Comparison of ENCODE assay signal across 16 mouse cellular contexts in genomic region chr1:91031547-91031946, GRCm38 (mm10). TPM values are rescaled to one million over a fixed set of nuclear protein-coding genes. Genes with fewer than 3 reads are reported as not detected.
A peak's percentile ranks its signal among the peaks of the same experiment; 100 is the strongest.
DNase-seq lines count a peak whose midpoint lies in the region; ATAC-seq and TF ChIP-seq lines count a peak whose summit lies in the region.
"Had no signal": no experiment of that assay in that cellular context is flagged by ENCODE, and none has a peak within 500 bp of the region (broad histone marks: within the 10 kb centered on the region; RNA-seq: fewer than 3 reads in every experiment).

No protein-coding gene starts in this region.

- H3K9me3 ChIP-seq in heart, embryonic 15.5 days (replicated peaks), result no peaks in the 10 kb centered on the region
- no peaks in the 10 kb centered on the region for H3K9me3 ChIP-seq in stomach, postnatal 0 days (ENCODE audit: control insufficient read depth, low read length)
- H3K9me3 ChIP-seq: liver, embryonic 13.5 days; midbrain, embryonic 15.5 days had no signal

- H3K27me3 ChIP-seq in heart, embryonic 15.5 days, result no peaks in the 10 kb centered on the region
- H3K27me3 ChIP-seq in stomach, postnatal 0 days (ENCODE audit: control insufficient read depth, insufficient read depth, low read length), result no peaks in the 10 kb centered on the region
- H3K27me3 ChIP-seq: liver, embryonic 13.5 days; midbrain, embryonic 15.5 days had no signal

- ATAC-seq in heart, embryonic 15.5 days (replicated peaks; ENCODE audit: insufficient number of reproducible peaks, insufficient read depth, low FRiP score, low read depth), result no peak
- peak; percentile 45; the same call in 1 of the 2 replicates for ATAC-seq in stomach, postnatal 0 days (ENCODE audit: low FRiP score, low TSS enrichment)
- ATAC-seq: CD4-positive, CD25-positive, alpha-beta regulatory T cell, adult 4 months; forebrain, embryonic 16.5 days; inflammation-experienced regulatory T-cells, adult 6 months; midbrain, embryonic 15.5 days had no signal

- peak; percentile 59 for DNase-seq in kidney, postnatal 14 days
- DNase-seq in kidney, adult 8-10 months, result no peak
- DNase-seq in urinary bladder, postnatal 14 days (ENCODE audit: low spot score), result peak; percentile 29
- no peak for DNase-seq in urinary bladder, adult 2 months (ENCODE audit: low spot score)
- DNase-seq in stomach, postnatal 0 days (ENCODE audit: low spot score), result no peak
- DNase-seq in left cerebral cortex, postnatal 4 days, result no peak
- DNase-seq in ovary, adult 18-20 months (ENCODE audit: low spot score), result no peak
- DNase-seq: adrenal gland, adult 2 months; cerebellum, adult 18-20 months; liver, embryonic 13.5 days; thymus, postnatal 14 days had no signal

- H3K9ac ChIP-seq in heart, embryonic 15.5 days, result 0 out of 2 replicates have a peak overlapping the region, but pooled peaks have one; percentile 26
- H3K9ac ChIP-seq in stomach, postnatal 0 days (ENCODE audit: low read length), result no peak overlapping the region
- H3K9ac ChIP-seq: liver, embryonic 13.5 days; midbrain, embryonic 15.5 days had no signal

- peak overlapping the region; percentile 86 for H3K27ac ChIP-seq in heart, embryonic 15.5 days
- no peak overlapping the region for H3K27ac ChIP-seq in stomach, postnatal 0 days (replicated peaks)
- H3K27ac ChIP-seq: liver, embryonic 13.5 days; midbrain, embryonic 15.5 days had no signal

- TF ChIP-seq CTCF in stomach, postnatal 0 days (IDR thresholded peaks at IDR 0.05; ENCODE audit: low read depth), result no peak

- intact Hi-C loops in left cerebral cortex, postnatal 4 days (cut with DNase I), result no loop called here

- TF ChIP-seq EP300 in stomach, postnatal 0 days (optimal IDR thresholded peaks at IDR 0.05), result no peak

- WGBS in heart, embryonic 15.5 days, result 60% methylated on average over 4 of the region's 4 CpGs
- 59% methylated on average over 4 of the region's 4 CpGs for WGBS in stomach, postnatal 0 days

- H3K4me3 ChIP-seq in heart, embryonic 15.5 days, result no peak overlapping the region
- H3K4me3 ChIP-seq in stomach, postnatal 0 days (ENCODE audit: low read depth, low read length), result no peak overlapping the region
- H3K4me3 ChIP-seq: liver, embryonic 13.5 days; midbrain, embryonic 15.5 days had no signal

- H3K4me2 ChIP-seq in heart, embryonic 15.5 days, result no peak overlapping the region
- H3K4me2 ChIP-seq in stomach, postnatal 0 days (replicated peaks; ENCODE audit: low read depth), result no peak overlapping the region
- H3K4me2 ChIP-seq: liver, embryonic 13.5 days; midbrain, embryonic 15.5 days had no signal

- no peaks in the 10 kb centered on the region for H3K36me3 ChIP-seq in heart, embryonic 15.5 days
- H3K36me3 ChIP-seq in stomach, postnatal 0 days (ENCODE audit: control insufficient read depth, insufficient read depth, low read length), result no peaks in the 10 kb centered on the region
- H3K36me3 ChIP-seq: liver, embryonic 13.5 days; midbrain, embryonic 15.5 days had no signal

- peaks cover 55% of the 10 kb centered on the region for H3K4me1 ChIP-seq in heart, embryonic 15.5 days (replicated peaks)
- no peaks in the 10 kb centered on the region for H3K4me1 ChIP-seq in stomach, postnatal 0 days (replicated peaks; ENCODE audit: control insufficient read depth, insufficient read depth)
- H3K4me1 ChIP-seq: midbrain, embryonic 15.5 days had no signal

RNA-seq across cellular contexts. Expression of gene Lrrfip1, which starts 33.0 kb away (rescaled TPM):
- polyA plus RNA-seq in urinary bladder, adult 2 months (2012; rRNA removed), result 125 and 127 TPM in 2 replicates
- 136 and 149 TPM in 2 replicates for polyA plus RNA-seq in heart, embryonic 15.5 days (2015; fragmentation: Nextera tagmentation; extraction: Ambion mirVana)
- polyA plus RNA-seq in stomach, postnatal 0 days (2015; fragmentation: Nextera tagmentation; extraction: Ambion mirVana), result 69.4 and 79.0 TPM in 2 replicates
- total RNA-seq in left cerebral cortex, postnatal 4 days (2021), result 10 to 100 TPM; 66.4 to 74.2 TPM

Comparison
In these comparisons a context has a peak if more than half of its experiments do, and no peak if none do; other contexts are left out.
1. DNase-seq: peak in kidney, postnatal 14 days (single experiment) and urinary bladder, postnatal 14 days (single experiment); none in kidney, adult 8-10 months (0 of 2), urinary bladder, adult 2 months (single experiment), stomach, postnatal 0 days (single experiment), left cerebral cortex, postnatal 4 days (single experiment) and ovary, adult 18-20 months (single experiment).